Mouse (Mus musculus): ENCODE data around the gene Zfp27. TPM values are rescaled to one million over a fixed set of nuclear protein-coding genes. Genes with fewer than 3 reads are reported as not detected.

The Zfp27 gene
- total and polyA plus RNA-seq, 2 experiments from 2014 or later, result 7.7 to 12.8 TPM

DNA sequence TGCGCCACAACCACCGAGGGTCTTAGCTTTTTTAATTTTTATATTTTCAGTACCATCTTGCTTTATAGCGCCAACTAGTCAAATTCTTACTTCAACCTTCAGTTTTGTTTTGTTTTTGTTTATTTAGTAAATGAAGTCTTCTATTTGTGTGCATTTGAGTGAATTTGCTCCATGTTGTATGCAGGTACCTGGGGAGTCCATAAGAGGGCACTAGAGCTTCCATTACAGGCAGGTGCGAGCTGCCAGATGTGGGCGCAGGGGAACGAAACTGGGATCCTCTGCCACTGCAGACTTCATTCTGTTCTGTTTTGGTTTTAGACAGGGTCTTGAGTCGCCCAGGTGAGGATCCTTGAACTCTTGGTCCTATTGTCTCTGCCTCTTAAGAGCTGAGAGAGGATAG is 44.7 kb downstream of the Zfp27 start:
- WGBS, result 90% methylated on average over 7 of the region's 7 CpGs
- Histone ChIP-seq H3K27ac (ENCODE audit: low read depth) (no peak overlapping the region), H3K36me3 (replicated peaks; ENCODE audit: control insufficient read depth, insufficient read depth, low read length) (0 out of 2 replicates have a peak, but pooled peaks cover 6% of the 10 kb centered on the region), H3K27me3 (ENCODE audit: control insufficient read depth, insufficient read depth, low read length) (no peaks in the 10 kb centered on the region), H3K9ac (replicated peaks; ENCODE audit: low read depth, low read length) (no peak overlapping the region), H3K4me3 (ENCODE audit: low read depth, low read length) (no peak overlapping the region), H3K9me3 (replicated peaks; ENCODE audit: control insufficient read depth, low read length) (0 out of 2 replicates have a peak, but pooled peaks cover 4% of the 10 kb centered on the region), H3K4me2 (ENCODE audit: low read depth, low read length) (no peak overlapping the region), H3K4me1 (ENCODE audit: control insufficient read depth, insufficient read depth) (0 out of 2 replicates have a peak, but pooled peaks cover 5% of the 10 kb centered on the region)
- DNase-seq (ENCODE audit: low spot score) (no peak), ATAC-seq (ENCODE audit: insufficient read depth, low read depth) (no peak)
- TF ChIP-seq EP300 (IDR thresholded peaks at IDR 0.05; ENCODE audit: low read depth) (no peak), CTCF (IDR thresholded peaks at IDR 0.05; ENCODE audit: low read depth) (0 out of 2 replicates have a peak, but pooled peaks have one; percentile 20)

DNA sequence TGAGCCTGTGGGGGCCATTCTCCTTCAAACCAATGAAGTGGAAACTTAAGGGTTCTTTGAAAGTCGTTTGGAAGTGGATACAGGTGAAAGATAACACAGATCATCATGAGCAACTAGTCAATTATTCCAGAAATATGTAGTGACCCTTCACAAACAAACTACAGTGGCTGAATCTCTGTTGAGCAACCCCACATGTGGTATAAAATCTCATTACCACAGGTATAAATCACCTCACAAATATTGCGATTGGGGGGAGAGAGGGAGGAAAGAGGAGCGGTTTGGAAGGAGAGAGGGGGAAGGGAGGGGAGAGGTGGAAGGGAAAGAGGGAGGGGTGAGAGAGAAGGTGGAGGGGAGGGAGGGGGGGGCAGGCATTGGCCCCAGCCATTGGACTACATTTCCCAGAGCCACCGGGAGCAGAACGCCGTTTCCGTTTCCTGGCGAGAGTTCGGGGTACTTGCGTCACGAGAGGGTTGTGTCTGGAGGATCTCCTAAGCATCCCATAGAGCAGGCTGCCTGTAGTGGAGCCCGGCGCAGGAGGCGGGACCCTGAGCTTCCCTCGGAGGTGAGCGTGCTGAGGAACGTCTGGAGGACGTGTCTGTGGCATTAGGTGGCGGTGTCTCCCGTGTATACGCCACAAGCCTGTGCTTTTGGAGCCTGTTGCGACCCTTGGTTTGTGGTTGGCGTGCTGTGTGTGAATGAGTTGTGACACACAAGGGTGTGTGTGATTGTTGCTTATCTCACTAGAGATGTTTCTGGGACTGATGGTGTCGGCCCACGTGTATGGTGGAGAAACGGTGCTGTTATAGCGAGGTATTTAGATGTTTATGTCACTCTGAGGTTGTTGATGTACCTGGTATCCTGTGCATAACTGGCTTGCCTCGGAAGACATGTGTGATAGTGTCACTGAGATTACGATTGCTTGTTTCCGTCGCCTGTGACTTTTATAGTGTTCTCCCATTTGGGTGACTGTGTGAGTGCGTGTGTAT is 46.5 kb downstream of the Zfp27 start, which contains the start of gene Zfp420:
Gene Zfp420, plus strand, starts transcription at position 448 of the 986 bp plus-strand sequence.
- DNase-seq (ENCODE audit: low spot score) (peak; percentile 93), ATAC-seq (ENCODE audit: insufficient read depth, low read depth) (peak; percentile 97)
- H3K4me2 ChIP-seq (ENCODE audit: low read depth, low read length), result peak within 1 kb of the TSS; percentile 87
- H3K9me3 ChIP-seq (replicated peaks; ENCODE audit: control insufficient read depth, low read length), result 0 out of 2 replicates have a peak, but pooled peaks cover 4% of the 10 kb centered on the region
- no peak within 1 kb of the TSS for H3K27ac ChIP-seq (ENCODE audit: low read depth)
- peak within 1 kb of the TSS; percentile 53 for H3K9ac ChIP-seq (replicated peaks; ENCODE audit: low read depth, low read length)
- H3K4me3 ChIP-seq (ENCODE audit: low read depth, low read length), result peak within 1 kb of the TSS; percentile 58
- 0 out of 2 replicates have a peak, but pooled peaks cover 6% of the 10 kb centered on the region for H3K36me3 ChIP-seq (replicated peaks; ENCODE audit: control insufficient read depth, insufficient read depth, low read length)
- H3K4me1 ChIP-seq (ENCODE audit: control insufficient read depth, insufficient read depth), result 0 out of 2 replicates have a peak, but pooled peaks cover 5% of the 10 kb centered on the region
- TF ChIP-seq CTCF (IDR thresholded peaks at IDR 0.05; ENCODE audit: low read depth) (no peak), EP300 (IDR thresholded peaks at IDR 0.05; ENCODE audit: low read depth) (no peak)
- no peaks in the 10 kb centered on the region for H3K27me3 ChIP-seq (ENCODE audit: control insufficient read depth, insufficient read depth, low read length)
- WGBS, result 2% methylated on average over 32 of the region's 32 CpGs

DNA sequence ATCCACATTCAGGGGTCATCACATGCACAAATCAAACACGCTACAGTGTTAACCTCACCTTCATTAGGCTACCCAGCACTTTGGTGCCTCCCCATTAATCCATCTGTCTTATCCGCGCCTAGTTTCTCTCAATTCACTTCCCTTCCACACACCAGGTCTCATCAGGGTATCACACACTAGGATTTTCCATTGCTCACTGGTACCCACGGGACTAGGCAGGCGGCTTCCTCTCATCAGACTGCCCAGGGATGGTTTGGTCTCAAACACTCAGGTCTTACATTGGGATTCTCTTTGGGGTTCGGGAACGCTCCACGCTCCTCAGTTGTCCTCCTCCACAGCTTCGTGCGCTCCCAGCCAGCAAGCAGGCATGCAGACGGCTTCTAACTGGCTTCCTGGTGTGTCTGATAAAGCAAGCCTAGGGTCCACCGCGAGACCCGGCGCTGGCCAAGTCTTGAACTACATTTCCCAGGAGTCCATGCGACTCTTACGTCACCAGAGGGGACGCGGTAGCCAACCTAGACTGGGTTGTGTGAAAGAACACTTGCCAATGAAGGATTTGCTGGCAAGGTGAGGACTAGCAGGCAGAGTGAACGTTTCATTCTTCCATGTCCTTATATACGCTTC is 53.0 kb downstream of the Zfp27 start, which contains the start of gene Zfp940:
Gene Zfp940, minus strand, starts transcription at position 451 of the 624 bp plus-strand sequence.
- WGBS, result 1% methylated on average over 21 of the region's 21 CpGs
- ATAC-seq (ENCODE audit: insufficient read depth, low read depth) (peak; percentile 97), DNase-seq (ENCODE audit: low spot score) (peak; percentile 84)
- no peak within 1 kb of the TSS for H3K27ac ChIP-seq (ENCODE audit: low read depth)
- TF ChIP-seq EP300 (IDR thresholded peaks at IDR 0.05; ENCODE audit: low read depth), result no peak
- TF ChIP-seq CTCF (IDR thresholded peaks at IDR 0.05; ENCODE audit: low read depth), result no peak
- peak within 1 kb of the TSS; percentile 56 for H3K4me3 ChIP-seq (ENCODE audit: low read depth, low read length)
- 0 out of 2 replicates have a peak within 1 kb of the TSS, but pooled peaks have one; percentile 8 for H3K9ac ChIP-seq (replicated peaks; ENCODE audit: low read depth, low read length)
- no peaks in the 10 kb centered on the region for H3K27me3 ChIP-seq (ENCODE audit: control insufficient read depth, insufficient read depth, low read length)
- no peaks in the 10 kb centered on the region for H3K36me3 ChIP-seq (replicated peaks; ENCODE audit: control insufficient read depth, insufficient read depth, low read length)
- 0 out of 2 replicates have a peak, but pooled peaks cover under 1% of the 10 kb centered on the region for H3K9me3 ChIP-seq (replicated peaks; ENCODE audit: control insufficient read depth, low read length)
- H3K4me2 ChIP-seq (ENCODE audit: low read depth, low read length), result peak within 1 kb of the TSS; percentile 79
- H3K4me1 ChIP-seq (ENCODE audit: control insufficient read depth, insufficient read depth), result peaks cover 7% of the 10 kb centered on the region; the same call in 1 of the 2 replicates

DNA sequence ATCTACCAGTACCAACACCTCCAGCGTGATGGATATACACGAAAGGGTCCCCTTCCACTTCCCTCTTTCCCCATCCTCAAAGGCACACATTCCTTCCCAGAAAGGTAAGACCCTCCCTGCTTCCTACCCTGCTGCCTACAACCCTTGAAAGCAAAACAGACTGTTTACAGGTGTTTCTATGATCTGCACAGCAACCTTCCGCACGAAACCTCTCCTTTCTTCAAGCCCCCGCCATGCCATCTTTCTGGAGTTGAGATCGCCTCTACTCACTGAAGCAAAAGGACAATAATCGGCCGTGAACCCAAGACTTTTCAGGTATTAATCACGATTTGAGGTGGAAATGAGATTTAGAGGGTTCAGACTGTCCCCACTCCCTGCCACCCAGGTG is 53.5 kb downstream of the Zfp27 start:
- peak overlapping the region; percentile 56 for H3K4me3 ChIP-seq (ENCODE audit: low read depth, low read length)
- peaks cover 7% of the 10 kb centered on the region; the same call in 1 of the 2 replicates for H3K4me1 ChIP-seq (ENCODE audit: control insufficient read depth, insufficient read depth)
- 0 out of 2 replicates have a peak overlapping the region, but pooled peaks have one; percentile 8 for H3K9ac ChIP-seq (replicated peaks; ENCODE audit: low read depth, low read length)
- no peaks in the 10 kb centered on the region for H3K9me3 ChIP-seq (replicated peaks; ENCODE audit: control insufficient read depth, low read length)
- TF ChIP-seq CTCF (IDR thresholded peaks at IDR 0.05; ENCODE audit: low read depth), result no peak
- TF ChIP-seq EP300 (IDR thresholded peaks at IDR 0.05; ENCODE audit: low read depth), result no peak
- H3K27ac ChIP-seq (ENCODE audit: low read depth), result no peak overlapping the region
- ATAC-seq (ENCODE audit: insufficient read depth, low read depth), result no peak
- WGBS, result 51% methylated on average over 9 of the region's 9 CpGs
- H3K27me3 ChIP-seq (ENCODE audit: control insufficient read depth, insufficient read depth, low read length), result no peaks in the 10 kb centered on the region
- peak overlapping the region; percentile 79 for H3K4me2 ChIP-seq (ENCODE audit: low read depth, low read length)
- H3K36me3 ChIP-seq (replicated peaks; ENCODE audit: control insufficient read depth, insufficient read depth, low read length), result no peaks in the 10 kb centered on the region
- DNase-seq (ENCODE audit: low spot score), result no peak

DNA sequence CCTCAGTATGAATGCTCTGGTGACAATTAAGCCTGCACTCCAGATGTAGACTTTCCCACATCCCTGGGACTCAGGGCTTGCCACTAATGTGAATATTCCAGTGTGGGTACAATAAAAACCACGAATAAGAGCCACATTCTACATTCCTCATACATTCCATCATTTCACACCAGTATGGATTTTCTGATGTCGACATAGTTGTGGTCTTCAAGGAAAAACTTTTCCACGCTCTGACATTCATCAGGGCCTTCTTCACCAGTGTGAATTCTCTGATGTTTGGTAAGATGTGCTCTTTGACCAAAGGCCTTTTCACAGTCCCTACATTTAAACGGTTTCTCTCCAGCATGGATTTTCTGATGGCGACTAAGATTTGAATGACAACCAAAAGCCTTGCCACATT is 61.8 kb downstream of the Zfp27 start:
- WGBS, result 82% methylated on average over 5 of the region's 5 CpGs
- no peak overlapping the region for H3K4me2 ChIP-seq (ENCODE audit: low read depth, low read length)
- no peaks in the 10 kb centered on the region for H3K9me3 ChIP-seq (replicated peaks; ENCODE audit: control insufficient read depth, low read length)
- no peak overlapping the region for H3K9ac ChIP-seq (replicated peaks; ENCODE audit: low read depth, low read length)
- DNase-seq (ENCODE audit: low spot score), result no peak
- no peak overlapping the region for H3K27ac ChIP-seq (ENCODE audit: low read depth)
- no peak for ATAC-seq (ENCODE audit: insufficient read depth, low read depth)
- H3K36me3 ChIP-seq (replicated peaks; ENCODE audit: control insufficient read depth, insufficient read depth, low read length), result no peaks in the 10 kb centered on the region
- TF ChIP-seq EP300 (IDR thresholded peaks at IDR 0.05; ENCODE audit: low read depth), result no peak
- TF ChIP-seq CTCF (IDR thresholded peaks at IDR 0.05; ENCODE audit: low read depth), result no peak
- H3K4me3 ChIP-seq (ENCODE audit: low read depth, low read length), result no peak overlapping the region
- no peaks in the 10 kb centered on the region for H3K27me3 ChIP-seq (ENCODE audit: control insufficient read depth, insufficient read depth, low read length)
- no peaks in the 10 kb centered on the region for H3K4me1 ChIP-seq (ENCODE audit: control insufficient read depth, insufficient read depth)

Small RNA genes lying within 50 kb of the gene (microRNA-seq; reads per million reads assigned to microRNA genes)
- gene Mir7668, result 1.2 reads per million

Other genes starting within 250 kb of the Zfp27 start
- gene Catsperg2, start 179.5 kb downstream of the Zfp27 start, total RNA-seq (2014; rRNA removed; ENCODE audit: low replicate concordance), result not detected in 2 replicates
- not detected in 2 replicates for gene Catsperg2, start 179.5 kb downstream of the Zfp27 start, polyA plus RNA-seq (2015; fragmentation: Nextera tagmentation; extraction: Ambion mirVana)
- gene Zfp84, start 138.0 kb downstream of the Zfp27 start, total RNA-seq (2014; rRNA removed; ENCODE audit: low replicate concordance), result 5.3 and 7.4 TPM in 2 replicates
- 6.0 and 6.1 TPM in 2 replicates for gene Zfp84, start 138.0 kb downstream of the Zfp27 start, polyA plus RNA-seq (2015; fragmentation: Nextera tagmentation; extraction: Ambion mirVana)
- gene Zfp30, start 122.6 kb downstream of the Zfp27 start, total RNA-seq (2014; rRNA removed; ENCODE audit: low replicate concordance), result 4.6 and 5.6 TPM in 2 replicates
- gene Zfp30, start 122.6 kb downstream of the Zfp27 start, polyA plus RNA-seq (2015; fragmentation: Nextera tagmentation; extraction: Ambion mirVana), result 8.1 and 8.4 TPM in 2 replicates
- gene Zfp790, start 90.5 kb downstream of the Zfp27 start, total RNA-seq (2014; rRNA removed; ENCODE audit: low replicate concordance), result 2.4 and 3.1 TPM in 2 replicates
- gene Zfp790, start 90.5 kb downstream of the Zfp27 start, polyA plus RNA-seq (2015; fragmentation: Nextera tagmentation; extraction: Ambion mirVana), result 8.3 and 9.3 TPM in 2 replicates
- gene Zfp940, start 52.9 kb downstream of the Zfp27 start, total RNA-seq (2014; rRNA removed; ENCODE audit: low replicate concordance), result 2.7 TPM in 1 of 2 replicates, not detected in the other
- gene Zfp940, start 52.9 kb downstream of the Zfp27 start, polyA plus RNA-seq (2015; fragmentation: Nextera tagmentation; extraction: Ambion mirVana), result 0.55 and 0.56 TPM in 2 replicates
- 0.70 and 0.80 TPM in 2 replicates for gene Zfp420, start 46.6 kb downstream of the Zfp27 start, total RNA-seq (2014; rRNA removed; ENCODE audit: low replicate concordance)
- 2.2 and 2.5 TPM in 2 replicates for gene Zfp420, start 46.6 kb downstream of the Zfp27 start, polyA plus RNA-seq (2015; fragmentation: Nextera tagmentation; extraction: Ambion mirVana)
- 2.5 and 5.3 TPM in 2 replicates for gene Zfp383, start 1.7 kb upstream of the Zfp27 start, total RNA-seq (2014; rRNA removed; ENCODE audit: low replicate concordance)
- 2.5 and 3.0 TPM in 2 replicates for gene Zfp383, start 1.7 kb upstream of the Zfp27 start, polyA plus RNA-seq (2015; fragmentation: Nextera tagmentation; extraction: Ambion mirVana)
- 2.0 and 3.2 TPM in 2 replicates for gene Zfp74, start 47.5 kb upstream of the Zfp27 start, total RNA-seq (2014; rRNA removed; ENCODE audit: low replicate concordance)
- 5.4 and 5.5 TPM in 2 replicates for gene Zfp74, start 47.5 kb upstream of the Zfp27 start, polyA plus RNA-seq (2015; fragmentation: Nextera tagmentation; extraction: Ambion mirVana)
- 38.3 and 39.3 TPM in 2 replicates for gene Zfp568, start 77.4 kb upstream of the Zfp27 start, total RNA-seq (2014; rRNA removed; ENCODE audit: low replicate concordance)
- 9.5 and 13.6 TPM in 2 replicates for gene Zfp568, start 77.4 kb upstream of the Zfp27 start, polyA plus RNA-seq (2015; fragmentation: Nextera tagmentation; extraction: Ambion mirVana)
- 5.7 and 6.0 TPM in 2 replicates for gene Zfp14, start 144.8 kb upstream of the Zfp27 start, total RNA-seq (2014; rRNA removed; ENCODE audit: low replicate concordance)
- gene Zfp14, start 144.8 kb upstream of the Zfp27 start, polyA plus RNA-seq (2015; fragmentation: Nextera tagmentation; extraction: Ambion mirVana), result 2.2 and 2.6 TPM in 2 replicates
- gene Zfp82, start 166.3 kb upstream of the Zfp27 start, total RNA-seq (2014; rRNA removed; ENCODE audit: low replicate concordance), result 0.08 and 0.54 TPM in 2 replicates
- gene Zfp82, start 166.3 kb upstream of the Zfp27 start, polyA plus RNA-seq (2015; fragmentation: Nextera tagmentation; extraction: Ambion mirVana), result 1.9 and 2.4 TPM in 2 replicates
- gene Gm26920, start 183.8 kb upstream of the Zfp27 start, total RNA-seq (2014; rRNA removed; ENCODE audit: low replicate concordance), result not detected in 2 replicates
- 0.18 TPM in 1 of 2 replicates, not detected in the other for gene Gm26920, start 183.8 kb upstream of the Zfp27 start, polyA plus RNA-seq (2015; fragmentation: Nextera tagmentation; extraction: Ambion mirVana)
- gene Zfp566, start 184.0 kb upstream of the Zfp27 start, total RNA-seq (2014; rRNA removed; ENCODE audit: low replicate concordance), result not detected in 2 replicates
- 4.1 and 4.6 TPM in 2 replicates for gene Zfp566, start 184.0 kb upstream of the Zfp27 start, polyA plus RNA-seq (2015; fragmentation: Nextera tagmentation; extraction: Ambion mirVana)
- gene Zfp260, start 188.2 kb upstream of the Zfp27 start, total RNA-seq (2014; rRNA removed; ENCODE audit: low replicate concordance), result 33.1 and 54.8 TPM in 2 replicates
- gene Zfp260, start 188.2 kb upstream of the Zfp27 start, polyA plus RNA-seq (2015; fragmentation: Nextera tagmentation; extraction: Ambion mirVana), result 54.6 and 57.9 TPM in 2 replicates
- 2.6 and 4.5 TPM in 2 replicates for gene Zfp382, start 215.4 kb upstream of the Zfp27 start, total RNA-seq (2014; rRNA removed; ENCODE audit: low replicate concordance)
- gene Zfp382, start 215.4 kb upstream of the Zfp27 start, polyA plus RNA-seq (2015; fragmentation: Nextera tagmentation; extraction: Ambion mirVana), result 3.8 and 4.6 TPM in 2 replicates

Data from heart, postnatal 0 days (tissue).